Mouse (Mus musculus) limb, embryonic 12.5 days (tissue): ENCODE results near the gene Cplx2. TPM values are rescaled to one million over a fixed set of nuclear protein-coding genes. Genes with fewer than 3 reads are reported as not detected.

Source experiments
- ATAC-seq: fragments of 200-750 bp; cut with Nextera tagmentation; 2 replicates; pipeline ENCODE4 v1.8.0; 2017; ENCODE audit warnings: low read depth, moderate TSS enrichment; ENCODE audit not compliant: insufficient number of reproducible peaks, insufficient read depth, low FRiP score, low TSS enrichment
- H3K27ac ChIP-seq: fragments of 300-500 bp; sonication (generic); 2 replicates; pipeline ENCODE4 v1.5.1; 2016; ENCODE audit warnings: mild to moderate bottlenecking, moderate library complexity
- H3K27me3 ChIP-seq: fragments of 300-500 bp; sonication (generic); 2 replicates; pipeline ENCODE4 v1.6.1; 2016; ENCODE audit warnings: mild to moderate bottlenecking, moderate library complexity
- H3K36me3 ChIP-seq: fragments of 300-500 bp; sonication (generic); 2 replicates; pipeline ENCODE4 v1.6.1; 2016; ENCODE audit warnings: mild to moderate bottlenecking, moderate library complexity
- H3K4me1 ChIP-seq: fragments of 300-500 bp; sonication (generic); replicated peaks from 2 replicates; pipeline ENCODE4 v1.6.1; 2016
- H3K4me2 ChIP-seq: fragments of 300-500 bp; sonication (generic); 2 replicates; pipeline ENCODE4 v1.6.1; 2016; ENCODE audit warnings: mild to moderate bottlenecking, moderate library complexity
- H3K4me3 ChIP-seq: fragments of 300-500 bp; sonication (generic); replicated peaks from 2 replicates; pipeline ENCODE4 v1.5.1; 2016; ENCODE audit warnings: mild to moderate bottlenecking
- H3K9ac ChIP-seq: fragments of 300-500 bp; sonication (generic); replicated peaks from 2 replicates; pipeline ENCODE4 v1.6.1; 2016; ENCODE audit warnings: mild to moderate bottlenecking, moderate library complexity
- H3K9me3 ChIP-seq: fragments of 300-500 bp; sonication (generic); 2 replicates; pipeline ENCODE4 v1.6.1; 2016; ENCODE audit warnings: mild to moderate bottlenecking, moderate library complexity
- WGBS: fragments of 180-500 bp; shearing (Covaris S2); methylation state at CpG from one replicate; pipeline ENCODE4 v1.1.7; 2016; 5-methylcytosine and 5-hydroxymethylcytosine counted together
- polyA plus RNA-seq: library from polyadenylated mRNA; unstranded; fragments of >200 nt; fragmentation: Nextera tagmentation; extraction: Ambion mirVana; gene quantifications from 2 replicates; pipeline ENCODE4 v1.2.1, GENCODE M21; 2016

Gene Cplx2
- polyA plus RNA-seq, 1 experiment from 2014 or later: 3.0 TPM

DNA sequence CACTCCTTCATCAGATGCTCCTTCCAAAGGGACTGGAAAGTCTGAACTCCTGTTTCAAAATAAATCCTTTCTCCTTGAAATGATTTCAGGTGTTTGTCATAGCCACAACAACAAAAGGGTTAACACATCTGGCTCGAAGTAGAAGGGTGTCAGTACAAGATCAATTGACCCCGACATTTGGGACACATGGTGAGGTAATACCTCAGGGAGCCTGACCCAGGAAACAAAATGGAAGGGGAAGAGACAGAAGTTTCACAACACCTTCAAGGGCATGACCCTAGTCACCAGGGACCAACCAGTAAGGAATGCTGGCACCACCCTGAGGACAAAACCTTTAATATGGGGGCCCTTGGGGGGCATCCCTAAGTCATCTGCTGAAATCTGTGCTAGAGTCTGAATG, 58.9 kb downstream of the Cplx2 start:
- Histone ChIP-seq H3K4me3 (no peak overlapping the region), H3K27ac (no peak overlapping the region), H3K4me1 (peaks cover 7% of the 10 kb centered on the region), H3K4me2 (no peak overlapping the region), H3K9ac (no peak overlapping the region), H3K27me3 (no peaks in the 10 kb centered on the region), H3K36me3 (no peaks in the 10 kb centered on the region), H3K9me3 (no peaks in the 10 kb centered on the region)
- 27% methylated on average over 2 of the region's 2 CpGs for WGBS
- ATAC-seq: no peak

- no peaks in the 10 kb centered on the region for H3K4me1 ChIP-seq
- H3K9ac ChIP-seq: no peak overlapping the region
- H3K4me2 ChIP-seq: no peak overlapping the region
- no peaks in the 10 kb centered on the region for H3K27me3 ChIP-seq
- H3K27ac ChIP-seq: no peak overlapping the region
- no peaks in the 10 kb centered on the region for H3K9me3 ChIP-seq
- H3K36me3 ChIP-seq: no peaks in the 10 kb centered on the region
- ATAC-seq: no peak
- WGBS: 79% methylated on average over 9 of the region's 9 CpGs
- H3K4me3 ChIP-seq: no peak overlapping the region
These were observed 60.0 kb downstream of the Cplx2 start for GRCm38 (mm10) chr13:54431161-54431560.

Other genes starting within 250 kb of the Cplx2 start
- gene Hrh2, start 179.2 kb upstream of the Cplx2 start, polyA plus RNA-seq: not detected in 2 replicates
- 145 and 151 TPM in 2 replicates for gene Thoc3, start 97.5 kb downstream of the Cplx2 start, polyA plus RNA-seq
- 18.5 and 19.9 TPM in 2 replicates for gene Simc1, start 132.4 kb downstream of the Cplx2 start, polyA plus RNA-seq
- 151 and 155 TPM in 2 replicates for gene 4833439L19Rik, start 194.1 kb downstream of the Cplx2 start, polyA plus RNA-seq
- 38.8 and 39.6 TPM in 2 replicates for gene Arl10, start 203.7 kb downstream of the Cplx2 start, polyA plus RNA-seq
- 87.5 and 90.1 TPM in 2 replicates for gene Nop16, start 218.7 kb downstream of the Cplx2 start, polyA plus RNA-seq
- 168 and 173 TPM in 2 replicates for gene Higd2a, start 218.9 kb downstream of the Cplx2 start, polyA plus RNA-seq
- 17.2 and 18.2 TPM in 2 replicates for gene Cltb, start 240.0 kb downstream of the Cplx2 start, polyA plus RNA-seq